Comparison of ENCODE assay signal across 8 mouse cellular contexts in genomic region chr7:140137135-140138020, GRCm38 (mm10). TPM values are rescaled to one million over a fixed set of nuclear protein-coding genes. Genes with fewer than 3 reads are reported as not detected.
DNase-seq lines count a peak whose midpoint lies in the region; ATAC-seq lines count a peak whose summit lies in the region.

Gene Mtg1 (plus strand): TSS chr7:140137564.

- peak within 1 kb of the TSS; percentile 79 for H3K27ac ChIP-seq in brown adipose tissue, adult 24 weeks (replicated peaks; ENCODE audit: low read depth, low read length)
- H3K27ac ChIP-seq in heart, embryonic 14.5 days (replicated peaks in 1 of 2; ENCODE audit: control insufficient read depth in 1 of 2, insufficient read depth in 1 of 2, low read depth in 2 of 2, low read length in 2 of 2): peak within 1 kb of the TSS; percentile 68 to 78
- H3K27ac ChIP-seq in liver, embryonic 13.5 days: peak within 1 kb of the TSS; percentile 78
- peak within 1 kb of the TSS; percentile 74; the same call in 1 of the 2 replicates for H3K27ac ChIP-seq in stomach, embryonic 16.5 days (ENCODE audit: low read length)

- peak; percentile 98 for ATAC-seq in heart, embryonic 14.5 days (ENCODE audit: insufficient number of reproducible peaks, insufficient read depth, low FRiP score, low read depth)
- ATAC-seq in liver, embryonic 13.5 days (ENCODE audit: low read depth): peak; percentile 97
- peak; percentile 97 for ATAC-seq in stomach, embryonic 16.5 days (ENCODE audit: insufficient read depth, low FRiP score)

- peak within 1 kb of the TSS; percentile 94 for H3K4me3 ChIP-seq in brown adipose tissue, adult 24 weeks (ENCODE audit: insufficient read depth, low read depth, low read length)
- H3K4me3 ChIP-seq in heart, embryonic 14.5 days (ENCODE audit: control insufficient read depth in 1 of 2, insufficient read depth in 1 of 2, low read depth in 1 of 2, low read length in 2 of 2): peak within 1 kb of the TSS; percentile 80 to 86
- H3K4me3 ChIP-seq in liver, embryonic 13.5 days (replicated peaks): peak within 1 kb of the TSS; percentile 85
- H3K4me3 ChIP-seq in stomach, embryonic 16.5 days (replicated peaks; ENCODE audit: low read length): peak within 1 kb of the TSS; percentile 93

- H3K9ac ChIP-seq in heart, embryonic 14.5 days (ENCODE audit: low read length): peak within 1 kb of the TSS; percentile 92
- H3K9ac ChIP-seq in liver, embryonic 13.5 days: peak within 1 kb of the TSS; percentile 88
- H3K9ac ChIP-seq in stomach, embryonic 16.5 days (ENCODE audit: low read length): peak within 1 kb of the TSS; percentile 98

- WGBS in heart, embryonic 14.5 days: 1% methylated on average over 39 of the region's 39 CpGs
- 2% methylated on average over 39 of the region's 39 CpGs for WGBS in liver, embryonic 13.5 days (ENCODE audit: insufficient replicate concordance)
- WGBS in stomach, embryonic 16.5 days: 2% methylated on average over 39 of the region's 39 CpGs

- H3K4me1 ChIP-seq in brown adipose tissue, adult 24 weeks (ENCODE audit: control insufficient read depth, insufficient read depth, insufficient read length, low read length): no peaks in the 10 kb centered on the region
- H3K4me1 ChIP-seq in heart, embryonic 14.5 days (ENCODE audit: control insufficient read depth in 2 of 2, insufficient read depth in 2 of 2, low read length in 2 of 2): peaks cover 0 to 9% of the 10 kb centered on the region in 2 experiments; a peak in 1 of 4 replicates
- peaks cover 9% of the 10 kb centered on the region for H3K4me1 ChIP-seq in liver, embryonic 13.5 days (replicated peaks)
- peaks cover 5% of the 10 kb centered on the region; the same call in 1 of the 2 replicates for H3K4me1 ChIP-seq in stomach, embryonic 16.5 days (ENCODE audit: control insufficient read depth, insufficient read depth, low read length)

- H3K4me2 ChIP-seq in heart, embryonic 14.5 days (ENCODE audit: low read length): peak within 1 kb of the TSS; percentile 91
- H3K4me2 ChIP-seq in liver, embryonic 13.5 days: peak within 1 kb of the TSS; percentile 86
- peak within 1 kb of the TSS; percentile 97 for H3K4me2 ChIP-seq in stomach, embryonic 16.5 days (ENCODE audit: low read depth, low read length)

- H3K9me3 ChIP-seq in heart, embryonic 14.5 days (ENCODE audit: control insufficient read depth, low read length): no peaks in the 10 kb centered on the region
- H3K9me3 ChIP-seq in liver, embryonic 13.5 days (replicated peaks): no peaks in the 10 kb centered on the region
- H3K9me3 ChIP-seq in stomach, embryonic 16.5 days (replicated peaks; ENCODE audit: control insufficient read depth, low read length): no peaks in the 10 kb centered on the region

- H3K27me3 ChIP-seq in heart, embryonic 14.5 days (ENCODE audit: control insufficient read depth, insufficient read depth, low read length): no peaks in the 10 kb centered on the region
- no peaks in the 10 kb centered on the region for H3K27me3 ChIP-seq in liver, embryonic 13.5 days
- no peaks in the 10 kb centered on the region for H3K27me3 ChIP-seq in stomach, embryonic 16.5 days (ENCODE audit: control insufficient read depth, insufficient read depth, low read length)

- peak; percentile 97 for DNase-seq in CD4-positive, CD25-positive, alpha-beta regulatory T cell, adult 2 months (ENCODE audit: low read depth, low spot score)
- peak; percentile 73 for DNase-seq in fibroblast of lung, adult 2 months (ENCODE audit: low read depth)
- DNase-seq in kidney, postnatal 14 days: peak; percentile 98
- DNase-seq in liver, embryonic 13.5 days: peak; percentile 92
- peak; percentile 96 for DNase-seq in neural tube, embryonic 10.5 days (ENCODE audit: extremely low spot score, low spot score)

- H3K36me3 ChIP-seq in heart, embryonic 14.5 days (ENCODE audit: control insufficient read depth, insufficient read depth, low read length): no peaks in the 10 kb centered on the region
- no peaks in the 10 kb centered on the region for H3K36me3 ChIP-seq in liver, embryonic 13.5 days
- H3K36me3 ChIP-seq in stomach, embryonic 16.5 days (ENCODE audit: control insufficient read depth, insufficient read depth, low read length): peaks cover 2% of the 10 kb centered on the region; the same call in 1 of the 2 replicates

RNA-seq across cellular contexts. Expression of gene Mtg1, which starts in this region (rescaled TPM):
- 49.2 and 54.7 TPM in 2 replicates for polyA plus RNA-seq in brown adipose tissue, adult 24 weeks (2012; ENCODE audit: insufficient read depth, insufficient read length, missing spikeins)
- 38.2 and 40.8 TPM in 2 replicates for polyA plus RNA-seq in heart, embryonic 14.5 days (2014; fragmentation: Nextera tagmentation; extraction: Ambion mirVana)
- polyA plus RNA-seq in liver, embryonic 13.5 days (2015; fragmentation: Nextera tagmentation; extraction: Ambion mirVana): 20.3 and 21.1 TPM in 2 replicates
- 20.2 and 22.8 TPM in 2 replicates for polyA plus RNA-seq in stomach, embryonic 16.5 days (2015; fragmentation: Nextera tagmentation; extraction: Ambion mirVana)

Comparison
In these comparisons a context has a peak if more than half of its experiments do, and no peak if none do; other contexts are left out.
1. Peak in every context shown above with its lines: DNase-seq, ATAC-seq, H3K4me3 ChIP-seq and H3K27ac ChIP-seq.